Mouse (Mus musculus): Measurements from ENCODE around the gene Wdr25. TPM values are rescaled to one million over a fixed set of nuclear protein-coding genes. Genes with fewer than 3 reads are reported as not detected.

Gene Wdr25
- polyA plus RNA-seq, 1 experiment from 2014 or later: 5.3 TPM

GRCm38 (mm10) chr12:108857589-108858184 is 35.7 kb upstream of the Wdr25 start:
- Histone ChIP-seq H3K36me3 (ENCODE audit: control insufficient read depth, insufficient read depth, low read length) (peaks cover 13% of the 10 kb centered on the region), H3K9me3 (ENCODE audit: control insufficient read depth, low read length) (no peaks in the 10 kb centered on the region), H3K4me2 (no peak overlapping the region), H3K4me1 (replicated peaks; ENCODE audit: control insufficient read depth, insufficient read depth, low read length) (no peaks in the 10 kb centered on the region), H3K27ac (ENCODE audit: low read depth, low read length) (no peak overlapping the region), H3K9ac (ENCODE audit: low read depth, low read length) (no peak overlapping the region), H3K4me3 (ENCODE audit: low read depth, low read length) (no peak overlapping the region), H3K27me3 (replicated peaks; ENCODE audit: control insufficient read depth, insufficient read depth, low read length) (no peaks in the 10 kb centered on the region)
- 81% methylated on average over 7 of the region's 7 CpGs for WGBS
- no peak for ATAC-seq (replicated peaks; ENCODE audit: low FRiP score)
- DNase-seq (ENCODE audit: low spot score): no peak

GRCm38 (mm10) chr12:108858486-108858885 is 34.9 kb upstream of the Wdr25 start:
- H3K4me1 ChIP-seq (replicated peaks; ENCODE audit: control insufficient read depth, insufficient read depth, low read length): no peaks in the 10 kb centered on the region
- no peak overlapping the region for H3K4me3 ChIP-seq (ENCODE audit: low read depth, low read length)
- no peaks in the 10 kb centered on the region for H3K9me3 ChIP-seq (ENCODE audit: control insufficient read depth, low read length)
- no peak overlapping the region for H3K27ac ChIP-seq (ENCODE audit: low read depth, low read length)
- no peaks in the 10 kb centered on the region for H3K27me3 ChIP-seq (replicated peaks; ENCODE audit: control insufficient read depth, insufficient read depth, low read length)
- H3K4me2 ChIP-seq: no peak overlapping the region
- H3K9ac ChIP-seq (ENCODE audit: low read depth, low read length): 0 out of 2 replicates have a peak overlapping the region, but pooled peaks have one; percentile 37
- DNase-seq (ENCODE audit: low spot score): no peak
- no peak for ATAC-seq (replicated peaks; ENCODE audit: low FRiP score)
- H3K36me3 ChIP-seq (ENCODE audit: control insufficient read depth, insufficient read depth, low read length): peaks cover 21% of the 10 kb centered on the region
- 81% methylated on average over 5 of the region's 5 CpGs for WGBS

GRCm38 (mm10) chr12:108865007-108865494 is 28.4 kb upstream of the Wdr25 start:
- no peak overlapping the region for H3K4me3 ChIP-seq (ENCODE audit: low read depth, low read length)
- peaks cover 59% of the 10 kb centered on the region for H3K36me3 ChIP-seq (ENCODE audit: control insufficient read depth, insufficient read depth, low read length)
- no peak for ATAC-seq (replicated peaks; ENCODE audit: low FRiP score)
- H3K9ac ChIP-seq (ENCODE audit: low read depth, low read length): no peak overlapping the region
- no peaks in the 10 kb centered on the region for H3K27me3 ChIP-seq (replicated peaks; ENCODE audit: control insufficient read depth, insufficient read depth, low read length)
- no peak overlapping the region for H3K4me2 ChIP-seq
- no peak overlapping the region for H3K27ac ChIP-seq (ENCODE audit: low read depth, low read length)
- H3K4me1 ChIP-seq (replicated peaks; ENCODE audit: control insufficient read depth, insufficient read depth, low read length): no peaks in the 10 kb centered on the region
- WGBS: 81% methylated on average over 6 of the region's 6 CpGs
- DNase-seq (ENCODE audit: low spot score): no peak
- no peaks in the 10 kb centered on the region for H3K9me3 ChIP-seq (ENCODE audit: control insufficient read depth, low read length)

GRCm38 (mm10) chr12:108869575-108869974 is 23.9 kb upstream of the Wdr25 start:
- no peak overlapping the region for H3K4me2 ChIP-seq
- H3K4me3 ChIP-seq (ENCODE audit: low read depth, low read length): no peak overlapping the region
- 87% methylated on average over 2 of the region's 2 CpGs for WGBS
- H3K36me3 ChIP-seq (ENCODE audit: control insufficient read depth, insufficient read depth, low read length): peaks cover 39% of the 10 kb centered on the region
- H3K9ac ChIP-seq (ENCODE audit: low read depth, low read length): no peak overlapping the region
- no peaks in the 10 kb centered on the region for H3K9me3 ChIP-seq (ENCODE audit: control insufficient read depth, low read length)
- ATAC-seq (replicated peaks; ENCODE audit: low FRiP score) (no peak), DNase-seq (ENCODE audit: low spot score) (no peak)
- no peak overlapping the region for H3K27ac ChIP-seq (ENCODE audit: low read depth, low read length)
- H3K4me1 ChIP-seq (replicated peaks; ENCODE audit: control insufficient read depth, insufficient read depth, low read length): no peaks in the 10 kb centered on the region
- H3K27me3 ChIP-seq (replicated peaks; ENCODE audit: control insufficient read depth, insufficient read depth, low read length): no peaks in the 10 kb centered on the region

GRCm38 (mm10) chr12:108873122-108873521 is 20.3 kb upstream of the Wdr25 start:
- Histone ChIP-seq H3K4me3 (ENCODE audit: low read depth, low read length) (no peak overlapping the region), H3K36me3 (ENCODE audit: control insufficient read depth, insufficient read depth, low read length) (peaks cover 35% of the 10 kb centered on the region), H3K27me3 (replicated peaks; ENCODE audit: control insufficient read depth, insufficient read depth, low read length) (no peaks in the 10 kb centered on the region), H3K4me2 (no peak overlapping the region), H3K9ac (ENCODE audit: low read depth, low read length) (no peak overlapping the region), H3K27ac (ENCODE audit: low read depth, low read length) (no peak overlapping the region), H3K4me1 (replicated peaks; ENCODE audit: control insufficient read depth, insufficient read depth, low read length) (no peaks in the 10 kb centered on the region), H3K9me3 (ENCODE audit: control insufficient read depth, low read length) (no peaks in the 10 kb centered on the region)
- DNase-seq (ENCODE audit: low spot score) (no peak), ATAC-seq (replicated peaks; ENCODE audit: low FRiP score) (no peak)
- WGBS: 78% methylated on average over 5 of the region's 5 CpGs

- Histone ChIP-seq H3K4me2 (no peak overlapping the region), H3K4me3 (ENCODE audit: low read depth, low read length) (no peak overlapping the region), H3K27ac (ENCODE audit: low read depth, low read length) (no peak overlapping the region), H3K27me3 (replicated peaks; ENCODE audit: control insufficient read depth, insufficient read depth, low read length) (no peaks in the 10 kb centered on the region), H3K36me3 (ENCODE audit: control insufficient read depth, insufficient read depth, low read length) (peaks cover 27% of the 10 kb centered on the region; the same call in 1 of the 2 replicates), H3K4me1 (replicated peaks; ENCODE audit: control insufficient read depth, insufficient read depth, low read length) (no peaks in the 10 kb centered on the region), H3K9me3 (ENCODE audit: control insufficient read depth, low read length) (no peaks in the 10 kb centered on the region), H3K9ac (ENCODE audit: low read depth, low read length) (no peak overlapping the region)
- 90% methylated on average over 4 of the region's 4 CpGs for WGBS
- ATAC-seq (replicated peaks; ENCODE audit: low FRiP score) (no peak), DNase-seq (ENCODE audit: low spot score) (no peak)
Observed at GRCm38 (mm10) chr12:108879138-108879537, 14.3 kb upstream of the Wdr25 start.

GRCm38 (mm10) chr12:108880606-108881005 is 12.8 kb upstream of the Wdr25 start:
- H3K27ac ChIP-seq (ENCODE audit: low read depth, low read length): no peak overlapping the region
- H3K27me3 ChIP-seq (replicated peaks; ENCODE audit: control insufficient read depth, insufficient read depth, low read length): no peaks in the 10 kb centered on the region
- no peak overlapping the region for H3K4me3 ChIP-seq (ENCODE audit: low read depth, low read length)
- ATAC-seq (replicated peaks; ENCODE audit: low FRiP score) (no peak), DNase-seq (ENCODE audit: low spot score) (no peak)
- H3K4me1 ChIP-seq (replicated peaks; ENCODE audit: control insufficient read depth, insufficient read depth, low read length): no peaks in the 10 kb centered on the region
- peaks cover 25% of the 10 kb centered on the region; the same call in 1 of the 2 replicates for H3K36me3 ChIP-seq (ENCODE audit: control insufficient read depth, insufficient read depth, low read length)
- no peaks in the 10 kb centered on the region for H3K9me3 ChIP-seq (ENCODE audit: control insufficient read depth, low read length)
- H3K9ac ChIP-seq (ENCODE audit: low read depth, low read length): no peak overlapping the region
- no peak overlapping the region for H3K4me2 ChIP-seq
- 94% methylated on average over 5 of the region's 5 CpGs for WGBS

- H3K9me3 ChIP-seq (ENCODE audit: control insufficient read depth, low read length): no peaks in the 10 kb centered on the region
- H3K4me3 ChIP-seq (ENCODE audit: low read depth, low read length): no peak overlapping the region
- no peak overlapping the region for H3K4me2 ChIP-seq
- no peaks in the 10 kb centered on the region for H3K4me1 ChIP-seq (replicated peaks; ENCODE audit: control insufficient read depth, insufficient read depth, low read length)
- H3K36me3 ChIP-seq (ENCODE audit: control insufficient read depth, insufficient read depth, low read length): peaks cover 22% of the 10 kb centered on the region
- H3K27me3 ChIP-seq (replicated peaks; ENCODE audit: control insufficient read depth, insufficient read depth, low read length): no peaks in the 10 kb centered on the region
- DNase-seq (ENCODE audit: low spot score) (no peak), ATAC-seq (replicated peaks; ENCODE audit: low FRiP score) (no peak)
- H3K27ac ChIP-seq (ENCODE audit: low read depth, low read length): no peak overlapping the region
- 88% methylated on average over 3 of the region's 3 CpGs for WGBS
- H3K9ac ChIP-seq (ENCODE audit: low read depth, low read length): no peak overlapping the region
Observed at GRCm38 (mm10) chr12:108881192-108881591, 12.2 kb upstream of the Wdr25 start.

- Histone ChIP-seq H3K4me3 (ENCODE audit: low read depth, low read length) (no peak overlapping the region), H3K4me2 (no peak overlapping the region), H3K27me3 (replicated peaks; ENCODE audit: control insufficient read depth, insufficient read depth, low read length) (no peaks in the 10 kb centered on the region), H3K4me1 (replicated peaks; ENCODE audit: control insufficient read depth, insufficient read depth, low read length) (no peaks in the 10 kb centered on the region), H3K9me3 (ENCODE audit: control insufficient read depth, low read length) (no peaks in the 10 kb centered on the region), H3K27ac (ENCODE audit: low read depth, low read length) (no peak overlapping the region), H3K9ac (ENCODE audit: low read depth, low read length) (no peak overlapping the region), H3K36me3 (ENCODE audit: control insufficient read depth, insufficient read depth, low read length) (peaks cover 31% of the 10 kb centered on the region)
- DNase-seq (ENCODE audit: low spot score) (no peak), ATAC-seq (replicated peaks; ENCODE audit: low FRiP score) (no peak)
- 91% methylated on average over 8 of the region's 8 CpGs for WGBS
Observed at GRCm38 (mm10) chr12:108882776-108883175, 10.7 kb upstream of the Wdr25 start.
